Mouse (Mus musculus) hindbrain, postnatal 0 days (tissue): Measurements from ENCODE around the gene Fstl5. TPM values are rescaled to one million over a fixed set of nuclear protein-coding genes. Genes with fewer than 3 reads are reported as not detected.

ENCODE experiments used
- ATAC-seq: fragments of 200-750 bp; cut with Nextera tagmentation; 2 replicates; pipeline ENCODE4 v1.8.0; 2017; ENCODE audit warnings: mild to moderate bottlenecking, moderate TSS enrichment, moderate library complexity
- DNase-seq: peaks from one replicate; pipeline ENCODE4 v3.0.0-alpha.2; 2015; ENCODE audit warnings: low spot score
- H3K27ac ChIP-seq: fragments of 300-500 bp; sonication (generic); 2 replicates; pipeline ENCODE4 v1.5.1; 2014; ENCODE audit warnings: mild to moderate bottlenecking
- H3K27me3 ChIP-seq: fragments of 300-500 bp; sonication (generic); 2 replicates; pipeline ENCODE4 v1.6.1; 2014; ENCODE audit warnings: low read length, mixed read lengths; ENCODE audit not compliant: insufficient read depth
- H3K36me3 ChIP-seq: fragments of 300-500 bp; sonication (generic); 2 replicates; pipeline ENCODE4 v1.6.1; 2014; ENCODE audit warnings: low read length, mixed read lengths; ENCODE audit not compliant: insufficient read depth
- H3K4me1 ChIP-seq: fragments of 300-500 bp; sonication (generic); 2 replicates; pipeline ENCODE4 v1.6.1; 2014; ENCODE audit warnings: antibody characterized with exemption, low read length, mixed read lengths; ENCODE audit not compliant: insufficient read depth
- H3K4me2 ChIP-seq: fragments of 300-500 bp; sonication (generic); 2 replicates; pipeline ENCODE4 v1.6.1; 2014; ENCODE audit warnings: low read depth, mild to moderate bottlenecking, low read length, moderate library complexity, mixed read lengths
- H3K4me3 ChIP-seq: fragments of 300-500 bp; sonication (generic); 2 replicates; pipeline ENCODE4 v1.5.1; 2014; ENCODE audit warnings: low read length
- H3K9ac ChIP-seq: fragments of 300-500 bp; sonication (generic); replicated peaks from 2 replicates; pipeline ENCODE4 v1.6.1; 2014; ENCODE audit warnings: mild to moderate bottlenecking, low read length, moderate library complexity, mixed read lengths
- H3K9me3 ChIP-seq: fragments of 300-500 bp; sonication (generic); 2 replicates; pipeline ENCODE4 v1.6.1; 2016; ENCODE audit warnings: low read length, mixed read lengths
- CTCF ChIP-seq: IDR thresholded peaks from 2 replicates; pipeline ENCODE4 v1.5.1; 2016; ENCODE audit warnings: antibody characterized with exemption, control low read depth, low read depth
- WGBS: fragments of 180-500 bp; shearing (Covaris S2); extraction: QIAGEN DNeasy Blood & Tissue Kit; methylation state at CpG from one replicate; pipeline ENCODE4 v1.1.7; 2014; 5-methylcytosine and 5-hydroxymethylcytosine counted together
- polyA plus RNA-seq: library from polyadenylated mRNA; unstranded; fragments of >200 nt; fragmentation: Nextera tagmentation; extraction: Ambion mirVana; gene quantifications from 2 replicates; pipeline ENCODE4 v1.2.1, GENCODE M21; 2015
- total RNA-seq: library from RNA; depleted of rRNA; stranded (reverse); fragments of >200 nt; gene quantifications from 2 replicates; pipeline ENCODE4 v1.2.3, GENCODE M21; 2014; rRNA removed

The Fstl5 gene
- total and polyA plus RNA-seq, 2 experiments from 2014 or later = 48.9 to 74.1 TPM

DNA sequence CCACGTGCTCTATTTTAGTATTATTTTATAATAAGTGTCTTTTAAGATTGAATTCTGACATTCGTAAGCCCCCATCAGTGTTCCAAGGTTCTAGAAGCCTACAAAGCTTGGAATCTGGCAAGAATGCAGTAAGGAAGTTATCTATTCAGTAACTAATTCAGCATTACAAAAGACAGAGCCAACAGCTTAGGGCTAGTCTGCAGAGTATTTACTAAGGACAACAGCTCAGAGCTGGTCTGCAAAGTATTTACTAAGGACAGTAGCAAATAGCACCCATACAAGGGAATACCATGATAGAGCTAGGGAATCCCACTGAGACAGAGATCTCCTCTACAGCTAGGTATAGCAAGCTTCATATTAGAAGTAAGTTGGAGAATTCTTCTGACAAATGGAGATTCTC, 665.2 kb downstream of the Fstl5 start:
- Histone ChIP-seq H3K4me3 (no peak overlapping the region), H3K4me1 (no peaks in the 10 kb centered on the region), H3K27me3 (no peaks in the 10 kb centered on the region), H3K36me3 (no peaks in the 10 kb centered on the region), H3K9me3 (no peaks in the 10 kb centered on the region), H3K4me2 (no peak overlapping the region), H3K27ac (no peak overlapping the region), H3K9ac (no peak overlapping the region)
- DNase-seq (no peak), ATAC-seq (no peak)
- WGBS = 89% methylated on average over 2 of the region's 2 CpGs
- TF ChIP-seq CTCF = no peak

Other genes starting within 250 kb of the Fstl5 start
- gene Golim4, start 117.3 kb upstream of the Fstl5 start, total RNA-seq = 15.1 and 22.5 TPM in 2 replicates
- 21.6 and 23.3 TPM in 2 replicates for gene Golim4, start 117.3 kb upstream of the Fstl5 start, polyA plus RNA-seq